Mouse (Mus musculus) left cerebral cortex, adult 9 months (tissue): ENCODE data around the gene Oaz1.
"Not testable (repeated sequence)": the region's sequence is repeated elsewhere in the genome, so short reads cannot be mapped to it uniquely, and the experiment has no call there.

ENCODE experiments used
- DNase-seq, 2 experiments: peaks; one replicate each; pipeline ENCODE4 v3.0.0; 2022; ENCODE audit warnings: low spot score in 2 of 2

The Oaz1 gene

GRCm38 (mm10) chr10:80802204-80802912 lies 24.1 kb upstream of the Oaz1 start:
- no peak for DNase-seq

- DNase-seq: no peak
Measured at GRCm38 (mm10) chr10:80802996-80803395, 23.5 kb upstream of the Oaz1 start.

- no peak for DNase-seq
Measured at GRCm38 (mm10) chr10:80804340-80804739, 22.1 kb upstream of the Oaz1 start.

- no peak for DNase-seq
Measured at GRCm38 (mm10) chr10:80804916-80805315, 21.5 kb upstream of the Oaz1 start, which contains the start of gene Amh. Gene Amh, plus strand, starts transcription at chr10:80805243.

GRCm38 (mm10) chr10:80805322-80805721 lies 21.1 kb upstream of the Oaz1 start:
- no peak for DNase-seq

- peak in 1 of 2 experiments; percentile 80 for DNase-seq
Measured at GRCm38 (mm10) chr10:80805925-80806324, 20.5 kb upstream of the Oaz1 start.

- no peak for DNase-seq
Measured at GRCm38 (mm10) chr10:80806341-80807056, 20.0 kb upstream of the Oaz1 start.

GRCm38 (mm10) chr10:80807057-80807627 lies 19.3 kb upstream of the Oaz1 start:
- DNase-seq: peak; percentile 86 to 90

- DNase-seq: no peak
Measured at GRCm38 (mm10) chr10:80808099-80808984, 18.1 kb upstream of the Oaz1 start.

- peak in 1 of 2 experiments; percentile 59 for DNase-seq
Measured at GRCm38 (mm10) chr10:80808985-80809632, 17.3 kb upstream of the Oaz1 start.

GRCm38 (mm10) chr10:80810084-80810483 lies 16.4 kb upstream of the Oaz1 start:
- no peak for DNase-seq

GRCm38 (mm10) chr10:80812391-80813041 lies 13.9 kb upstream of the Oaz1 start:
- no peak for DNase-seq

- no peak for DNase-seq
Measured at GRCm38 (mm10) chr10:80813366-80813765, 13.1 kb upstream of the Oaz1 start, which contains the start of gene Jsrp1. Gene Jsrp1, minus strand, starts transcription at chr10:80813498.

- DNase-seq: no peak
Measured at GRCm38 (mm10) chr10:80814800-80815199, 11.7 kb upstream of the Oaz1 start.

- DNase-seq: not testable (repeated sequence)
Measured at GRCm38 (mm10) chr10:80816303-80816702, 10.2 kb upstream of the Oaz1 start.

GRCm38 (mm10) chr10:80817164-80817563 lies 9.3 kb upstream of the Oaz1 start:
- DNase-seq: no peak

GRCm38 (mm10) chr10:80817955-80818354 lies 8.5 kb upstream of the Oaz1 start:
- not testable (repeated sequence) for DNase-seq

- DNase-seq: no peak
Measured at GRCm38 (mm10) chr10:80818599-80819281, 7.7 kb upstream of the Oaz1 start.

GRCm38 (mm10) chr10:80819406-80819805 lies 7.0 kb upstream of the Oaz1 start:
- DNase-seq: no peak

- no peak for DNase-seq
Measured at GRCm38 (mm10) chr10:80821991-80822390, 4.5 kb upstream of the Oaz1 start.
